Mouse (Mus musculus) intestine, embryonic 15.5 days (tissue): ENCODE results near the gene Rfxank. TPM values are rescaled to one million over a fixed set of nuclear protein-coding genes. Genes with fewer than 3 reads are reported as not detected.

Source experiments
- ATAC-seq: fragments of 200-750 bp; cut with Nextera tagmentation; 2 replicates; pipeline ENCODE4 v1.8.0; 2017; ENCODE audit warnings: moderate TSS enrichment, moderate library complexity
- H3K27ac ChIP-seq: fragments of 300-500 bp; sonication (generic); 2 replicates; pipeline ENCODE4 v1.5.1; 2015; ENCODE audit warnings: mild to moderate bottlenecking, inconsistent platforms
- H3K27me3 ChIP-seq: fragments of 300-500 bp; sonication (generic); replicated peaks from 2 replicates; pipeline ENCODE4 v1.6.1; 2015; ENCODE audit warnings: inconsistent platforms
- H3K36me3 ChIP-seq: fragments of 300-500 bp; sonication (generic); 2 replicates; pipeline ENCODE4 v1.6.1; 2015; ENCODE audit warnings: inconsistent platforms
- H3K4me1 ChIP-seq: fragments of 300-500 bp; sonication (generic); replicated peaks from 2 replicates; pipeline ENCODE4 v1.6.1; 2015; ENCODE audit warnings: inconsistent platforms
- H3K4me2 ChIP-seq: fragments of 300-500 bp; sonication (generic); replicated peaks from 2 replicates; pipeline ENCODE4 v1.6.1; 2015; ENCODE audit warnings: mild to moderate bottlenecking, inconsistent platforms
- H3K4me3 ChIP-seq: fragments of 300-500 bp; sonication (generic); replicated peaks from 2 replicates; pipeline ENCODE4 v1.5.1; 2015; ENCODE audit warnings: inconsistent platforms
- H3K9ac ChIP-seq: fragments of 300-500 bp; sonication (generic); 2 replicates; pipeline ENCODE4 v1.6.1; 2015; ENCODE audit warnings: inconsistent platforms
- H3K9me3 ChIP-seq: fragments of 300-500 bp; sonication (generic); 2 replicates; pipeline ENCODE4 v1.6.1; 2016; ENCODE audit warnings: inconsistent platforms
- WGBS: fragments of 180-500 bp; shearing (Covaris S2); methylation state at CpG from one replicate; pipeline ENCODE4 v1.1.7; 2015; 5-methylcytosine and 5-hydroxymethylcytosine counted together
- polyA plus RNA-seq: library from polyadenylated mRNA; unstranded; fragments of >200 nt; fragmentation: Nextera tagmentation; extraction: Ambion mirVana; gene quantifications from 2 replicates; pipeline ENCODE4 v1.2.1, GENCODE M21; 2015

The Rfxank gene
- polyA plus RNA-seq, 1 experiment from 2014 or later = 12.3 TPM

DNA sequence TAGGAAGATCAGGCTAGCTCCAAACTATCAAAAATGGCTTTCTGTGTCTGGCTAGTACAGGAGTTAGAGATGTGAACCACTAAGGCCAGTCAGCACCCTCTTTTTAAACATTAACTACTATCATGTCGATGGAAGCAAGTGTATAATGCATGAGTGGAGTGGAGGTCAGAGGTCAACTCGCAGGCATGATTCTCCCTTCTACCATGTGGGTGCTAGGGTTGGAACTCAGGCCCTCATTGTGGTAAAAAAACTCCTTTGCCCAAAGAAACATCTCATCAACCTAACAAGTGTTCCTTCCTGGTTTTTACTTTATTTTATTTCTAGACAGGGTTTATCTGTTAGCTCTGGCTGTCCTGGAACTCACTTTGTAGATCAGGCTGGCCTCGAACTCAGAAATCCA lies 31.8 kb upstream of the Rfxank start:
- no peaks in the 10 kb centered on the region for H3K36me3 ChIP-seq
- no peak overlapping the region for H3K4me3 ChIP-seq
- H3K4me1 ChIP-seq = peaks cover 17% of the 10 kb centered on the region
- ATAC-seq = no peak
- peaks cover 9% of the 10 kb centered on the region for H3K27me3 ChIP-seq
- no peaks in the 10 kb centered on the region for H3K9me3 ChIP-seq
- no peak overlapping the region for H3K9ac ChIP-seq
- no peak overlapping the region for H3K4me2 ChIP-seq
- WGBS = 59% methylated on average over 3 of the region's 3 CpGs
- no peak overlapping the region for H3K27ac ChIP-seq

- peaks cover 17% of the 10 kb centered on the region for H3K4me1 ChIP-seq
- WGBS = 76% methylated on average over 3 of the region's 3 CpGs
Observed at GRCm38 (mm10) chr8:70170116-70170515, 31.2 kb upstream of the Rfxank start.

GRCm38 (mm10) chr8:70166504-70167110 lies 27.7 kb upstream of the Rfxank start:
- Histone ChIP-seq H3K4me3 (peak overlapping the region; percentile 21; the same call in 1 of the 2 replicates), H3K27me3 (peaks cover 18% of the 10 kb centered on the region), H3K9ac (no peak overlapping the region), H3K9me3 (no peaks in the 10 kb centered on the region), H3K36me3 (no peaks in the 10 kb centered on the region), H3K27ac (no peak overlapping the region), H3K4me2 (peak overlapping the region; percentile 61), H3K4me1 (peaks cover 3% of the 10 kb centered on the region)
- WGBS = 1% methylated on average over 21 of the region's 21 CpGs
- peak; percentile 85 for ATAC-seq

More at GRCm38 (mm10) chr8:70170116-70170515, 31.2 kb upstream of the Rfxank start:
- Histone ChIP-seq H3K9me3 (no peaks in the 10 kb centered on the region), H3K27ac (no peak overlapping the region), H3K27me3 (peaks cover 16% of the 10 kb centered on the region), H3K4me3 (no peak overlapping the region), H3K9ac (no peak overlapping the region), H3K36me3 (no peaks in the 10 kb centered on the region), H3K4me2 (no peak overlapping the region)
- ATAC-seq = no peak

DNA sequence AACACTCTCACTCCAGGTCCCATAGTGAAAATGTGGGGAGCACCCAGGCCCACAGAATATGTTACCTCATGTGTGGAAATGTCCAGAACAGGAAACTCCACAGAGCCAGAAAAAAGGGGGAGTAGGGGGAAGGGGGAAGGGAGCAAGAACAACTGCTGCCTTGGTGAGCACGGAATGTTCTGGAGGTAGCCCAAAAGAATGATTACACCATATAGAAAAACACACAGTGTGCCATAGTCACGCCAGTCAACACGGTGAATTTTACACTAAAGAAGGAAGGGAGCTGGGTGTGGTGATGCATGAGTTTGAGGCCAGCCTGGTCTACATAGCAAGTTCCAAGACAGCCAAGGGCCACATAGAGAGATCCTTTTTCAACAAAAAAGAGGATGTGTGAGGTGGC lies 24.4 kb upstream of the Rfxank start:
- H3K27ac ChIP-seq = no peak overlapping the region
- peaks cover 18% of the 10 kb centered on the region for H3K27me3 ChIP-seq
- H3K4me1 ChIP-seq = peaks cover 6% of the 10 kb centered on the region
- no peaks in the 10 kb centered on the region for H3K9me3 ChIP-seq
- no peak overlapping the region for H3K9ac ChIP-seq
- no peak overlapping the region for H3K4me2 ChIP-seq
- WGBS = 90% methylated on average over 3 of the region's 3 CpGs
- H3K4me3 ChIP-seq = no peak overlapping the region
- no peaks in the 10 kb centered on the region for H3K36me3 ChIP-seq
- ATAC-seq = no peak

GRCm38 (mm10) chr8:70160015-70160414 lies 21.1 kb upstream of the Rfxank start:
- Histone ChIP-seq H3K36me3 (no peaks in the 10 kb centered on the region), H3K9me3 (no peaks in the 10 kb centered on the region), H3K9ac (no peak overlapping the region), H3K27me3 (peaks cover 1% of the 10 kb centered on the region; the same call in 1 of the 2 replicates), H3K27ac (no peak overlapping the region), H3K4me1 (0 out of 2 replicates have a peak, but pooled peaks cover 5% of the 10 kb centered on the region), H3K4me3 (no peak overlapping the region), H3K4me2 (no peak overlapping the region)
- no peak for ATAC-seq
- 63% methylated on average over 13 of the region's 13 CpGs for WGBS

DNA sequence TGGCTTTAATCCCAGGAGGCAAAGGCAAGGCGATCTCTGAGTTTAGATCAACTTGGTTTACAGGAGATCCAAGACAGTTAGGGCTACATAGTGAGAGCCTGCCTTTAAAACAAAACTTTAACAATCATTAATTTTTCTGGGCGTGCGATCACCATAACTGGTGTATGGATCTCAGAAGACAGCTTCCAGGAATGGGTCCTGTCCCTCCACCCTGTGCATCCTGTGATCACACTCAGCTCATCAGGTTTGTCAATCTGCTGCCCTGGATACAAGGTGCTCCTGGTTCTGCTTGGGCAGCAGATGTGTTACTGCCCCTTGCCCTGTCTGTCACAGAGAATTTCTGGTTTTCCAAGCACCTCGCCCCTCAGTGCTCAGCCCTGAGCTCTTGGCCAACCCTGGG lies 20.3 kb upstream of the Rfxank start:
- Histone ChIP-seq H3K36me3 (no peaks in the 10 kb centered on the region), H3K9ac (no peak overlapping the region), H3K27ac (no peak overlapping the region), H3K4me3 (no peak overlapping the region), H3K4me2 (no peak overlapping the region), H3K9me3 (no peaks in the 10 kb centered on the region), H3K27me3 (no peaks in the 10 kb centered on the region), H3K4me1 (0 out of 2 replicates have a peak, but pooled peaks cover 5% of the 10 kb centered on the region)
- WGBS = 82% methylated on average over 4 of the region's 4 CpGs
- no peak for ATAC-seq

GRCm38 (mm10) chr8:70158069-70158853 lies 19.3 kb upstream of the Rfxank start:
- H3K4me2 ChIP-seq = peak overlapping the region; percentile 95
- no peak overlapping the region for H3K27ac ChIP-seq
- H3K9ac ChIP-seq = peak overlapping the region; percentile 38
- ATAC-seq = peak; percentile 95
- 9% methylated on average over 40 of the region's 40 CpGs for WGBS
- H3K27me3 ChIP-seq = no peaks in the 10 kb centered on the region
- no peaks in the 10 kb centered on the region for H3K9me3 ChIP-seq
- no peaks in the 10 kb centered on the region for H3K36me3 ChIP-seq
- 0 out of 2 replicates have a peak, but pooled peaks cover 5% of the 10 kb centered on the region for H3K4me1 ChIP-seq
- H3K4me3 ChIP-seq = peak overlapping the region; percentile 51

DNA sequence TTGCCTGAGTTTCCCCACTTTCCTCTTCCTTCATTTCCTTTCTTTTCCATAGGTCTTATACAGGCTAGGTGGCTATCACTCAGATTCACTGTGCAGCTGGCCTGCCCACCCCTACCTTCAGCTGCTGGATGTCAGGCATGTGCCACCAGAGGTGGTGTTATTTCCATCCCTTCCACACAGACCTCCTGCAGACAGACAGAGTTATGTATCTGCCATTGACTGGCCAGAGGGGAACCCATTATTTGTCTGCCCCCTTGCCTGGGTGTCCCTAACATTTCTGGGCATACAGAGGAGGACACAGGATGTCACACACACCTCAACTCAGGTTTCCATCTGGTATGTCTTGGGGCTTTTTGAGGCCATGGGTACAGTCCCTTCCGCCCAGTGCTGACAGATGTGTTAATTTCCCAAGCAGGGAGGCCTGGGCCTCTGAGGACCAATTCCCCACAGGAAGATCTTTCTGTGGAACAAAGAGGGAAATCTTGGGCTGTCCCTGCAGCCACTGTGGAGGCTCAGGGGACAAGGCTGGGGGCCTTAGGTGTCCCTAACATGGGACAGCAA lies 18.4 kb upstream of the Rfxank start:
- Histone ChIP-seq H3K9ac (no peak overlapping the region), H3K4me2 (no peak overlapping the region), H3K27ac (no peak overlapping the region), H3K4me1 (peaks cover 6% of the 10 kb centered on the region), H3K4me3 (no peak overlapping the region), H3K27me3 (no peaks in the 10 kb centered on the region), H3K9me3 (no peaks in the 10 kb centered on the region), H3K36me3 (no peaks in the 10 kb centered on the region)
- no peak for ATAC-seq
- 89% methylated on average over 1 of the region's 1 CpGs for WGBS

DNA sequence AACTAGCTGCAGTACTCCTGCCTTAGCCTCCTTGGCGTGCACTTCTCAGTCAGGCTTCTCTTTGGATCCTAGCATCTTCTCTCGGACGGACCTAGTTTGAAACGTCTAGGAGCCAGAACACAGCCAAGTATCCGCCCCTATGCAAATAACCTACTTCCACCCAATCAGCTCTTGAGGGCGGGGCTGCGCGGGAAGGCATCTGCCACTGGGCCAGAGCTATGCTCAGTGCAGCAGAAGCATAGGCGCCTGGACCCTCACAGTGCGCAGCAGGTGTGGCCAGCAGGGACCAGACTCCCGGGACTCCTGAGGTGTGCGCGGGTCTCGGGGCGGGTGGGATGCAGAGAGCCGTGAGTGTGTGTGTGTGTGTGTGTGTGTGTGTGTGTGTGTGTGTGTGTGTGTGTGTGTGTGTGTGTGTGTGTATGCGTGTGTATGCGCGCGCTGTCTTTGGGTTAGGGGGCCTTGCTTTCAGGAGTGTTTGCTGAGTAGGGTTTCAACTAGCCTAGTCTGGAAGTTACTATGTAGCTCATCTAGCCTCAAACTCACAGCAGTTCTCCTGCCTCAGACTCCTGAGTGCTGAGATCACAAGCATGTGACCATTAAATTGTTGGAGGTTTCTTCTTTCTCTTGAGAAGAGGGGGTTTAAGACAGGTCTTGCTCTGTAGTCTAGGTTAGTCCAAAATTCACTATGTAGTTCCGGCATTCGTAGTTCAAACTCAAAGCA lies 13.7 kb upstream of the Rfxank start:
- no peaks in the 10 kb centered on the region for H3K9me3 ChIP-seq
- H3K27ac ChIP-seq = no peak overlapping the region
- H3K4me3 ChIP-seq = no peak overlapping the region
- H3K27me3 ChIP-seq = no peaks in the 10 kb centered on the region
- peak overlapping the region; percentile 45 for H3K4me2 ChIP-seq
- H3K9ac ChIP-seq = no peak overlapping the region
- no peaks in the 10 kb centered on the region for H3K36me3 ChIP-seq
- ATAC-seq = peak; percentile 97
- 11% methylated on average over 19 of the region's 22 CpGs for WGBS
- H3K4me1 ChIP-seq = peaks cover 7% of the 10 kb centered on the region

GRCm38 (mm10) chr8:70150158-70150557 lies 11.2 kb upstream of the Rfxank start:
- Histone ChIP-seq H3K4me1 (peaks cover 7% of the 10 kb centered on the region), H3K4me2 (no peak overlapping the region), H3K4me3 (no peak overlapping the region), H3K27me3 (no peaks in the 10 kb centered on the region), H3K9me3 (no peaks in the 10 kb centered on the region), H3K27ac (no peak overlapping the region), H3K36me3 (peaks cover 9% of the 10 kb centered on the region; the same call in 1 of the 2 replicates), H3K9ac (no peak overlapping the region)
- 15% methylated on average over 13 of the region's 13 CpGs for WGBS
- ATAC-seq = 0 out of 2 replicates have a peak, but pooled peaks have one; percentile 24

- Histone ChIP-seq H3K4me1 (peaks cover 7% of the 10 kb centered on the region), H3K27ac (no peak overlapping the region), H3K9ac (no peak overlapping the region), H3K36me3 (peaks cover 19% of the 10 kb centered on the region; the same call in 1 of the 2 replicates), H3K4me3 (no peak overlapping the region), H3K9me3 (no peaks in the 10 kb centered on the region), H3K4me2 (no peak overlapping the region), H3K27me3 (no peaks in the 10 kb centered on the region)
- no peak for ATAC-seq
- 86% methylated on average over 7 of the region's 7 CpGs for WGBS
Observed at GRCm38 (mm10) chr8:70147678-70148607, 9.0 kb upstream of the Rfxank start.
